Mouse (Mus musculus) liver, embryonic 15.5 days (tissue): ENCODE results near the gene 9130230L23Rik. TPM values are rescaled to one million over a fixed set of nuclear protein-coding genes. Genes with fewer than 3 reads are reported as not detected.

Experiments used
- ATAC-seq: fragments of 200-750 bp; cut with Nextera tagmentation; 2 replicates; pipeline ENCODE4 v1.8.0; 2017; ENCODE audit warnings: moderate number of reproducible peaks, mild to moderate bottlenecking, moderate library complexity; ENCODE audit not compliant: insufficient read depth
- H3K27ac ChIP-seq: fragments of 300-500 bp; sonication (generic); replicated peaks from 2 replicates; pipeline ENCODE4 v1.5.1; 2015; ENCODE audit warnings: mild to moderate bottlenecking, inconsistent platforms
- H3K27me3 ChIP-seq: fragments of 300-500 bp; sonication (generic); 2 replicates; pipeline ENCODE4 v1.6.1; 2015; ENCODE audit warnings: mild to moderate bottlenecking, inconsistent platforms
- H3K36me3 ChIP-seq: fragments of 300-500 bp; sonication (generic); replicated peaks from 2 replicates; pipeline ENCODE4 v1.6.1; 2015; ENCODE audit warnings: moderate library complexity, mild to moderate bottlenecking, inconsistent platforms
- H3K4me1 ChIP-seq: fragments of 300-500 bp; sonication (generic); replicated peaks from 2 replicates; pipeline ENCODE4 v1.6.1; 2015; ENCODE audit warnings: inconsistent platforms
- H3K4me2 ChIP-seq: fragments of 300-500 bp; sonication (generic); 2 replicates; pipeline ENCODE4 v1.6.1; 2015; ENCODE audit warnings: moderate library complexity, mild to moderate bottlenecking, inconsistent platforms
- H3K4me3 ChIP-seq: fragments of 300-500 bp; sonication (generic); replicated peaks from 2 replicates; pipeline ENCODE4 v1.5.1; 2015; ENCODE audit warnings: mild to moderate bottlenecking, inconsistent platforms
- H3K9ac ChIP-seq: fragments of 300-500 bp; sonication (generic); 2 replicates; pipeline ENCODE4 v1.6.1; 2015; ENCODE audit warnings: moderate library complexity, mild to moderate bottlenecking, inconsistent platforms
- H3K9me3 ChIP-seq: fragments of 300-500 bp; sonication (generic); replicated peaks from 2 replicates; pipeline ENCODE4 v1.6.1; 2016; ENCODE audit warnings: inconsistent platforms
- WGBS: fragments of 180-500 bp; shearing (Covaris S2); methylation state at CpG from one replicate; pipeline ENCODE4 v1.1.7; 2015; ENCODE audit warnings: mixed read lengths; ENCODE audit not compliant: insufficient replicate concordance; 5-methylcytosine and 5-hydroxymethylcytosine counted together
- microRNA-seq: library from miRNA; unstranded; fragments of <30 nt; microRNA quantifications from one replicate; pipeline ENCODE4, GENCODE M21; 2016
- polyA plus RNA-seq: library from polyadenylated mRNA; unstranded; fragments of >200 nt; fragmentation: Nextera tagmentation; extraction: Ambion mirVana; gene quantifications from 2 replicates; pipeline ENCODE4 v1.2.1, GENCODE M21; 2015

Gene 9130230L23Rik
- polyA plus RNA-seq, 1 experiment from 2014 or later, result 0.12 TPM

DNA sequence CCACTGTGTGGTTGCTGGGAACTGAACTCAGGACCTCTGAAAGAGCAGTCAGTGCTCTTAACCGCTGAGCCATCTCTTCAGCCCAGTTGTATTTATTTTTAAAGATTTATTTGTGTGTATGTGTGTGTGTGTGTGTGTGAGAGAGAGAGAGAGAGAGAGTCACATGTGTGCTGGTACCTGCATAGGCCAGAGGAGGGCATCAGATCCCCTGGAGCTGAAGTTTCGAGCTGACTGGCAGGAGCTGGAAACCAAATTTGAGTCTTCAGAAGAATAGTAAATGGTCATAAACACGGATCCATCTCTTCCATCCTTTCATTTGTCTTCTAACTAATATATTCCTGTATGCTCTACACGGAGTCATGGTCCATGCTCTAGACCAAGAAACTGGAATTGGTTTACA lies 70.8 kb downstream of the 9130230L23Rik start:
- no peaks in the 10 kb centered on the region for H3K27me3 ChIP-seq
- no peak for ATAC-seq
- 58% methylated on average over 4 of the region's 4 CpGs for WGBS
- H3K9me3 ChIP-seq, result no peaks in the 10 kb centered on the region
- H3K4me3 ChIP-seq, result no peak overlapping the region
- no peak overlapping the region for H3K27ac ChIP-seq
- no peak overlapping the region for H3K9ac ChIP-seq
- H3K4me1 ChIP-seq, result no peaks in the 10 kb centered on the region
- no peak overlapping the region for H3K4me2 ChIP-seq
- no peaks in the 10 kb centered on the region for H3K36me3 ChIP-seq

DNA sequence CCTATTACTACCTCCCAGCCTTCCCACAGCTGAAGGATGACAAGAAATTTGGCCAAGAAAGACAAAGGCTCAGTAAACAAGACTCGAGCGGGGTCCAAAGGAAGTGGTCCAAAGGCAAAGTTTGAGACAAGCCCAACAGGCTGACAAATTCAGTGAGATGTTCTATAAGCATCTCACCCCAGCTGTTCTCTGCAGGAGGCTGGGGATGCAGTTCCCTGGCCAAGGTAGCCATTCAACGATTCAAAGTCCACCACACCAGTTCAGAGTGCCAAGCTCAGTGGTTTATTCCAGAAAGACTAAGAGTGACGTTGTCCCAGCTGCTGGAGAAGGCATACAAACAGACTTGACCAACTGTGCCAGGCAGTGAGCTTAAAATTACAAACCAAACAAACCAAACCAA lies 73.9 kb downstream of the 9130230L23Rik start:
- WGBS, result 51% methylated on average over 4 of the region's 4 CpGs
- H3K36me3 ChIP-seq, result no peaks in the 10 kb centered on the region
- H3K27ac ChIP-seq, result no peak overlapping the region
- H3K9ac ChIP-seq, result no peak overlapping the region
- H3K27me3 ChIP-seq, result no peaks in the 10 kb centered on the region
- no peaks in the 10 kb centered on the region for H3K4me1 ChIP-seq
- no peak overlapping the region for H3K4me2 ChIP-seq
- no peak for ATAC-seq
- no peak overlapping the region for H3K4me3 ChIP-seq
- H3K9me3 ChIP-seq, result no peaks in the 10 kb centered on the region

Small RNAs within 50 kb of the gene (microRNA-seq; reads per million reads assigned to microRNA genes)
- gene Gm25952, result not detected

Other genes with a start within 250 kb of the 9130230L23Rik start
- 7.8 and 8.5 TPM in 2 replicates for gene N4bp2, start 240.8 kb downstream of the 9130230L23Rik start, polyA plus RNA-seq
- 1.6 and 1.8 TPM in 2 replicates for gene Rhoh, start 143.1 kb downstream of the 9130230L23Rik start, polyA plus RNA-seq
- not detected in 2 replicates for gene Chrna9, start 69.4 kb downstream of the 9130230L23Rik start, polyA plus RNA-seq
- gene Rbm47, start 168.8 kb upstream of the 9130230L23Rik start, polyA plus RNA-seq, result 15.2 and 16.8 TPM in 2 replicates